Mouse (Mus musculus) left cerebral cortex, postnatal 36 days (tissue): ENCODE measurements around the gene Krt12. TPM values are rescaled to one million over a fixed set of nuclear protein-coding genes. Genes with fewer than 3 reads are reported as not detected.

Experiments used
- total RNA-seq, 2 experiments: library from RNA; stranded (reverse); gene quantifications; 2 replicates each; pipeline ENCODE4 v1.2.3; 2021

Krt12 gene
- total RNA-seq, 2 experiments from 2014 or later = 9.4 to 13.4 TPM

Other genes with a start within 250 kb of the Krt12 start
- gene Smarce1, start 191.2 kb downstream of the Krt12 start, total RNA-seq = 10 to 100 TPM; 53.0 to 65.2 TPM
- 10 to 100 TPM; 31.2 to 37.7 TPM for gene Krt222, start 178.2 kb downstream of the Krt12 start, total RNA-seq
- gene Krt24, start 137.0 kb downstream of the Krt12 start, total RNA-seq = not detected
- gene Krt25, start 99.3 kb downstream of the Krt12 start, total RNA-seq = not detected
- not detected for gene Krt26, start 84.3 kb downstream of the Krt12 start, total RNA-seq
- gene Krt27, start 71.2 kb downstream of the Krt12 start, total RNA-seq = not detected
- gene Krt28, start 47.4 kb downstream of the Krt12 start, total RNA-seq = not detected
- gene Krt10, start 32.9 kb downstream of the Krt12 start, total RNA-seq = 10 to 100 TPM in 1 of 2 experiments, 1 to 10 TPM in 1; 9.7 to 12.4 TPM
- gene Krt20, start 15.9 kb upstream of the Krt12 start, total RNA-seq = not detected
- gene Krt23, start 70.9 kb upstream of the Krt12 start, total RNA-seq = not detected
- gene Krt39, start 99.1 kb upstream of the Krt12 start, total RNA-seq = not detected
- gene Krt40, start 120.9 kb upstream of the Krt12 start, total RNA-seq = not detected
- not detected for gene Krtap3-3, start 128.6 kb upstream of the Krt12 start, total RNA-seq
- not detected for gene Krtap3-2, start 134.6 kb upstream of the Krt12 start, total RNA-seq
- not detected for gene Gm11939, start 137.2 kb upstream of the Krt12 start, total RNA-seq
- gene Krtap3-1, start 144.4 kb upstream of the Krt12 start, total RNA-seq = not detected
- not detected for gene Krtap1-5, start 158.8 kb upstream of the Krt12 start, total RNA-seq
- not detected for gene Krtap1-4, start 161.4 kb upstream of the Krt12 start, total RNA-seq
- not detected for gene Krtap1-3, start 169.1 kb upstream of the Krt12 start, total RNA-seq
- not detected for gene Krtap9-3, start 175.8 kb upstream of the Krt12 start, total RNA-seq
- gene Gm11938, start 181.0 kb upstream of the Krt12 start, total RNA-seq = not detected
- gene Gm11937, start 187.9 kb upstream of the Krt12 start, total RNA-seq = not detected
- gene Krtap2-4, start 192.6 kb upstream of the Krt12 start, total RNA-seq = not detected
- gene Gm11562, start 198.2 kb upstream of the Krt12 start, total RNA-seq = not detected
- gene Krtap4-1, start 206.0 kb upstream of the Krt12 start, total RNA-seq = not detected
- not detected for gene Krtap4-2, start 212.8 kb upstream of the Krt12 start, total RNA-seq
- gene Krtap4-7, start 221.8 kb upstream of the Krt12 start, total RNA-seq = not detected
- gene Gm11555, start 228.0 kb upstream of the Krt12 start, total RNA-seq = not detected
- not detected for gene Gm11563, start 236.7 kb upstream of the Krt12 start, total RNA-seq
- not detected for gene Krtap4-6, start 243.7 kb upstream of the Krt12 start, total RNA-seq